ENCODE assay signal across 23 mouse cellular contexts in the genomic region with DNA sequence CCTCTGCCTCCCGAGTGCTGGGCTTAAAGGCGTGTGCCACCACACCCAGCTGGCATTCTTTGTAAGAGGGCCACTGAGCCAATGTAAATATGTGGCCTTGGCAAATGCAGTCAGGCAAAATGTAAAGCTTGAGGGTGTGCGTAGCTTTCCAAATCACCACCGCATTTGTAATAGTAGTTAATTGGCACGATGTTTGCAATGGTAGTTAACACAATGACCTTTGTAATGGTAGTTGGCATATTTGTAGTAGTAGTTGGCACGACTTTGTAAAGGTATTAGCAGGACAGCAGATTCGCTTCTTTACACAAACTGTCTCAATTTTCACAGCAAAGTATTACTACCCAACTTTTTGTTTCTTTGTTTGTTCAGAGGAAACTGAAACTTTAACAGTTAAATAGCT. TPM values are rescaled to one million over a fixed set of nuclear protein-coding genes. Genes with fewer than 3 reads are reported as not detected.
DNase-seq lines count a peak whose midpoint lies in the region; ATAC-seq and TF ChIP-seq lines count a peak whose summit lies in the region.
"Had no signal": no experiment of that assay in that cellular context is flagged by ENCODE, and none has a peak within 500 bp of the region (broad histone marks: within the 10 kb centered on the region; RNA-seq: fewer than 3 reads in every experiment).

No protein-coding gene starts in this region.

- H3K4me3 ChIP-seq in heart, embryonic 11.5 days (ENCODE audit: low read depth, low read length): no peak overlapping the region
- no peak overlapping the region for H3K4me3 ChIP-seq in small intestine, adult 2 months (ENCODE audit: low read depth, low read length)
- H3K4me3 ChIP-seq: embryonic facial prominence, embryonic 10.5 days; embryonic facial prominence, embryonic 12.5 days; forebrain, embryonic 13.5 days; forebrain, embryonic 15.5 days had no signal

- no peaks in the 10 kb centered on the region for H3K9me3 ChIP-seq in heart, embryonic 11.5 days (replicated peaks; ENCODE audit: control insufficient read depth, low read length)
- H3K9me3 ChIP-seq: embryonic facial prominence, embryonic 10.5 days; embryonic facial prominence, embryonic 12.5 days; forebrain, embryonic 13.5 days; forebrain, embryonic 15.5 days had no signal

- DNase-seq in heart, adult 11 months: peak; percentile 58
- peak; percentile 54 for DNase-seq in kidney, adult 9 months
- no peak for DNase-seq in kidney, adult 11 months
- DNase-seq in gonadal fat pad, adult 2 months (ENCODE audit: low read depth): peak; percentile 69
- DNase-seq in cerebellum, postnatal 25 days: no peak
- DNase-seq: adrenal gland, adult 2 months; adrenal gland, postnatal 10 days; adrenal gland, postnatal 25 days; cerebellum, adult 11 months; cerebellum, adult 18-20 months; cerebellum, adult 8-10 months; cerebellum, adult 9-11 months; cerebellum, postnatal 14 days; forebrain, postnatal 0 days had no signal

- ATAC-seq in heart, embryonic 11.5 days (replicated peaks; ENCODE audit: insufficient number of reproducible peaks, low FRiP score, low TSS enrichment): no peak
- ATAC-seq: forebrain, embryonic 13.5 days; forebrain, embryonic 15.5 days; forebrain, postnatal 0 days had no signal

- no peak for TF ChIP-seq POLR2A in small intestine, adult 2 months (IDR thresholded peaks at IDR 0.05; ENCODE audit: low read depth, low read length)

- H3K27ac ChIP-seq in heart, embryonic 11.5 days (ENCODE audit: low read depth, low read length): no peak overlapping the region
- H3K27ac ChIP-seq in small intestine, adult 2 months (ENCODE audit: insufficient read depth, low read depth, low read length): 0 out of 2 replicates have a peak overlapping the region, but pooled peaks have one; percentile 7
- H3K27ac ChIP-seq: embryonic facial prominence, embryonic 10.5 days; embryonic facial prominence, embryonic 12.5 days; forebrain, embryonic 13.5 days; forebrain, embryonic 15.5 days had no signal

- H3K9ac ChIP-seq in heart, embryonic 11.5 days (ENCODE audit: low read depth, low read length): no peak overlapping the region
- H3K9ac ChIP-seq: embryonic facial prominence, embryonic 12.5 days; forebrain, embryonic 13.5 days; forebrain, embryonic 15.5 days; forebrain, postnatal 0 days had no signal

- no peak for TF ChIP-seq CTCF in small intestine, adult 2 months (IDR thresholded peaks at IDR 0.05; ENCODE audit: extremely low read depth, insufficient read length, insufficient replicate concordance, low read depth, low read length)

- 78% methylated on average over 7 of the region's 7 CpGs for WGBS in heart, embryonic 11.5 days (ENCODE audit: insufficient replicate concordance)
- WGBS in small intestine, adult 2 months: 28% methylated on average over 7 of the region's 7 CpGs

- no peaks in the 10 kb centered on the region for H3K36me3 ChIP-seq in heart, embryonic 11.5 days (ENCODE audit: control insufficient read depth, insufficient read depth, low read length)
- H3K36me3 ChIP-seq in small intestine, adult 2 months (ENCODE audit: control insufficient read depth, insufficient read depth, low read length): no peaks in the 10 kb centered on the region
- H3K36me3 ChIP-seq: embryonic facial prominence, embryonic 10.5 days; embryonic facial prominence, embryonic 12.5 days; forebrain, embryonic 15.5 days had no signal

- no peak overlapping the region for H3K4me2 ChIP-seq in heart, embryonic 11.5 days
- H3K4me2 ChIP-seq: embryonic facial prominence, embryonic 12.5 days; forebrain, embryonic 13.5 days; forebrain, embryonic 15.5 days had no signal

- H3K4me1 ChIP-seq in heart, embryonic 11.5 days (ENCODE audit: control insufficient read depth, insufficient read depth, low read length): peaks cover 22% of the 10 kb centered on the region
- peaks cover 2% of the 10 kb centered on the region; the same call in 1 of the 2 replicates for H3K4me1 ChIP-seq in small intestine, adult 2 months (ENCODE audit: control insufficient read depth, insufficient read depth, insufficient read length, low read length)

- no peaks in the 10 kb centered on the region for H3K27me3 ChIP-seq in heart, embryonic 11.5 days (ENCODE audit: control insufficient read depth, insufficient read depth, low read length)
- no peaks in the 10 kb centered on the region for H3K27me3 ChIP-seq in small intestine, adult 2 months (ENCODE audit: control insufficient read depth, insufficient read depth, low read length)
- H3K27me3 ChIP-seq: embryonic facial prominence, embryonic 12.5 days; forebrain, embryonic 13.5 days; forebrain, embryonic 15.5 days had no signal

RNA-seq across cellular contexts. Expression of gene Tmigd1, which starts 6.7 kb away (rescaled TPM):
- polyA plus RNA-seq in heart, embryonic 11.5 days (2014; fragmentation: Nextera tagmentation; extraction: Ambion mirVana): 0.23 TPM in 1 of 2 replicates, not detected in the other
- polyA plus RNA-seq in gonadal fat pad, adult 2 months (2012; rRNA removed): 0.39 and 0.62 TPM in 2 replicates
- 0.29 and 8.4 TPM in 2 replicates for polyA plus RNA-seq in small intestine, adult 2 months (2012; rRNA removed)
- polyA plus RNA-seq: adrenal gland, adult 2 months; brain, embryonic 14.5 days; C2C12; cortical plate, adult 2 months; embryonic facial prominence, embryonic 10.5 days; embryonic facial prominence, embryonic 12.5 days; forebrain, embryonic 15.5 days; forebrain, postnatal 0 days had no signal

RNA-seq across cellular contexts. Expression of gene Blmh, which starts 16.0 kb away (rescaled TPM):
- polyA plus RNA-seq in heart, embryonic 11.5 days (2014; fragmentation: Nextera tagmentation; extraction: Ambion mirVana): 89.0 and 111 TPM in 2 replicates
- polyA plus RNA-seq in gonadal fat pad, adult 2 months (2012; rRNA removed): 18.8 and 19.5 TPM in 2 replicates
- polyA plus RNA-seq in small intestine, adult 2 months (2012; rRNA removed): 2.5 and 4.8 TPM in 2 replicates

Comparison
In these comparisons a context has a peak if more than half of its experiments do, and no peak if none do; other contexts are left out.
1. DNase-seq: peak in heart, adult 11 months (single experiment), kidney, adult 9 months (single experiment) and gonadal fat pad, adult 2 months (single experiment); none in kidney, adult 11 months (single experiment) and cerebellum, postnatal 25 days (0 of 2).